Mouse (Mus musculus): ENCODE results near the gene Mdk. TPM values are rescaled to one million over a fixed set of nuclear protein-coding genes. Genes with fewer than 3 reads are reported as not detected.

Gene Mdk
- polyA plus RNA-seq, 1 experiment from 2014 or later = 256 TPM

DNA sequence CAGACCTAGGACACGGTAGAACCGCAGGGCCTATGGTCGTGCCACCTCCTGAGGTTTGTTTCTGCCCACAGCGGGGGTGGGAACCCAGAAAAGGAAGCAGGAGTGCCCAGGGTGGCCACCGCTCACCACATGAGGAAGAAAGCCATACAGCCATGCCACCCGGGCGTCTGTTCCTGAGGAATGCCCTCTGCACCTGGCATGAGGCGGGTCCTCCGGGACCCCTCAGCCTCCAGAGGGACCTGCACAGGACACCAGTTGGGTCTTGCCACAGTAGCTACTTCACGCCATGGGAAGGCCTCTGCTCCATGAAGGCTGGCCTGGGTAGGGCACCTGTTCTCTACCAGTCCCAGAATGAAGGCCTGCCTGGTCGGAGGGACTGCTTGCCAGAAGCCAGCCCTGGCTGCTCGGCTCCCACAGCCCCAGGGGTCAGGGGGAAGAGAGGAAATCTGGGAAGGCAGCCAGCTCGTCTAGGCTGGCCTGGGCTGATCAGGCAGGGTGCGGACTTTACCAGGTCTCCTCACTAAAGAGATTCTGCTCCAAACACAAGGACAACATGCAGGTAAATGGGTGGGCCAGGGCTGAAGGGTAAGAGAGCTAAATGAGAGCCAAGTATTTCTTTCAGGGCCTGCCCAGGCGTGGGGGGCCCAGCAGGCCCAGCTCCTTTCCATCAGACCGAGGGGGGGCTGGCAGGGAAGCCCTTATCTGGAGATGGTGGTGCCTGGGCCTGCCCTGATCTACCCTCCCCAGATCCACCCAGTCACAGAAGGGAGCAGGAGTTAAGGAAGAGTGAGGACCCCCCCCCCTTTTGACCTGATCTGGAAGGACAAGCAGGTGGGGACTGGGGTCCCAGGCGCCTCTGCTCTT, 17.5 kb upstream of the Mdk start:
- ATAC-seq = peak; percentile 15
- no peaks in the 10 kb centered on the region for H3K27me3 ChIP-seq (replicated peaks; ENCODE audit: control insufficient read depth, insufficient read depth, low read length)
- H3K9ac ChIP-seq (replicated peaks; ENCODE audit: low read depth, low read length) = peak overlapping the region; percentile 9
- no peak overlapping the region for H3K4me3 ChIP-seq (replicated peaks; ENCODE audit: low read length)
- H3K9me3 ChIP-seq (ENCODE audit: control insufficient read depth, low read length) = no peaks in the 10 kb centered on the region
- peaks cover 43% of the 10 kb centered on the region for H3K4me1 ChIP-seq (replicated peaks; ENCODE audit: control insufficient read depth, insufficient read depth, low read length)
- H3K36me3 ChIP-seq (ENCODE audit: control insufficient read depth, insufficient read depth) = no peaks in the 10 kb centered on the region
- H3K27ac ChIP-seq (ENCODE audit: low read length) = peak overlapping the region; percentile 65
- peak overlapping the region; percentile 32 for H3K4me2 ChIP-seq (ENCODE audit: low read length)
- WGBS = 62% methylated on average over 17 of the region's 17 CpGs

DNA sequence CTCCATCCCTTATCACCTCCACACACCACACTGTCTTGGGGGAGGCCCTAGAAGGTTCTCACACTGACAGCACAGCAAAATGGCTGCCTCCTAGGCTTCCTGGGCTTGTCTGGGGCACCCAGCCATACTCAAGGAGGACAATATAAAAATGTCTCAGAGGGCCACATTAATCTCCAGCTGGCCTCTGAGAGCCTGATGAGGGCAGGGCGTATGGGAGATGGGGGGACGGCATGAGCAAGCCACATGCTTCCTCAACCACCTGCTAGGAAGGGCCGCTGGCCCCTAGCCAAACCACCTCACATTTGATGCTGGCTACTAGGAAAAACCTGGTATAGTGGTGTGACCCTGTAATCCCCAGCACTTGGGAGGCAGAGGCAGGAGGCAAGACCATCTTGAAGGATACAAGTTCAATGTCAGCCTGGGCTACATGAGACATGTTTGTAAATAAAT, 16.7 kb upstream of the Mdk start:
- Histone ChIP-seq H3K27me3 (replicated peaks; ENCODE audit: control insufficient read depth, insufficient read depth, low read length) (no peaks in the 10 kb centered on the region), H3K9ac (replicated peaks; ENCODE audit: low read depth, low read length) (no peak overlapping the region), H3K9me3 (ENCODE audit: control insufficient read depth, low read length) (no peaks in the 10 kb centered on the region), H3K27ac (ENCODE audit: low read length) (no peak overlapping the region), H3K4me2 (ENCODE audit: low read length) (no peak overlapping the region), H3K4me3 (replicated peaks; ENCODE audit: low read length) (no peak overlapping the region), H3K36me3 (ENCODE audit: control insufficient read depth, insufficient read depth) (no peaks in the 10 kb centered on the region), H3K4me1 (replicated peaks; ENCODE audit: control insufficient read depth, insufficient read depth, low read length) (peaks cover 43% of the 10 kb centered on the region)
- 67% methylated on average over 3 of the region's 3 CpGs for WGBS
- no peak for ATAC-seq

DNA sequence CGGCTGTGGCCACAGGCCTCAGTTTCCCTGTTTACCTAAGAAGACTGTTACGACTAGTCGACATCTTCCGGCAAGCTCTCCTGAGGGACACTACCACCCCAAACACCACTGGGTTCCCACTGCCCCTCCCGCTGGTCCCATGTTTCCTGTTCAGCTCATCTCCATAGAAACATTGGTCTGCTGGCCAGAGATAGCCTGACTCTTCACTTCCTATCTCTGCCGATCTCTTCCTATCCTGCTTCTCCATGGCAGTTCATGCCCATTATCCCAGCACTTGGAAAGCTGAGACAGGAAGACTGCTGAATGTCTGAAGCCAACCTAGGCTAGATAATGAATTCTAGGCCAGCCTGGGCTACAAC, 16.0 kb upstream of the Mdk start:
- 86% methylated on average over 6 of the region's 6 CpGs for WGBS
- H3K9me3 ChIP-seq (ENCODE audit: control insufficient read depth, low read length) = no peaks in the 10 kb centered on the region
- peaks cover 41% of the 10 kb centered on the region for H3K4me1 ChIP-seq (replicated peaks; ENCODE audit: control insufficient read depth, insufficient read depth, low read length)
- no peak overlapping the region for H3K4me2 ChIP-seq (ENCODE audit: low read length)
- no peak for ATAC-seq
- no peaks in the 10 kb centered on the region for H3K27me3 ChIP-seq (replicated peaks; ENCODE audit: control insufficient read depth, insufficient read depth, low read length)
- H3K9ac ChIP-seq (replicated peaks; ENCODE audit: low read depth, low read length) = no peak overlapping the region
- no peak overlapping the region for H3K4me3 ChIP-seq (replicated peaks; ENCODE audit: low read length)
- H3K27ac ChIP-seq (ENCODE audit: low read length) = 0 out of 2 replicates have a peak overlapping the region, but pooled peaks have one; percentile 24
- no peaks in the 10 kb centered on the region for H3K36me3 ChIP-seq (ENCODE audit: control insufficient read depth, insufficient read depth)

- Histone ChIP-seq H3K27ac (ENCODE audit: low read length) (0 out of 2 replicates have a peak overlapping the region, but pooled peaks have one; percentile 24), H3K4me2 (ENCODE audit: low read length) (no peak overlapping the region), H3K4me3 (replicated peaks; ENCODE audit: low read length) (no peak overlapping the region), H3K9me3 (ENCODE audit: control insufficient read depth, low read length) (no peaks in the 10 kb centered on the region), H3K36me3 (ENCODE audit: control insufficient read depth, insufficient read depth) (no peaks in the 10 kb centered on the region), H3K9ac (replicated peaks; ENCODE audit: low read depth, low read length) (0 out of 2 replicates have a peak overlapping the region, but pooled peaks have one; percentile 23), H3K27me3 (replicated peaks; ENCODE audit: control insufficient read depth, insufficient read depth, low read length) (no peaks in the 10 kb centered on the region), H3K4me1 (replicated peaks; ENCODE audit: control insufficient read depth, insufficient read depth, low read length) (peaks cover 41% of the 10 kb centered on the region)
- 45% methylated on average over 11 of the region's 11 CpGs for WGBS
- 0 out of 2 replicates have a peak, but pooled peaks have one; percentile 7 for ATAC-seq
Observed at GRCm38 (mm10) chr2:91947397-91948150, 15.5 kb upstream of the Mdk start.

GRCm38 (mm10) chr2:91946836-91947235, 14.7 kb upstream of the Mdk start:
- Histone ChIP-seq H3K4me3 (replicated peaks; ENCODE audit: low read length) (no peak overlapping the region), H3K27me3 (replicated peaks; ENCODE audit: control insufficient read depth, insufficient read depth, low read length) (no peaks in the 10 kb centered on the region), H3K27ac (ENCODE audit: low read length) (no peak overlapping the region), H3K36me3 (ENCODE audit: control insufficient read depth, insufficient read depth) (no peaks in the 10 kb centered on the region), H3K9me3 (ENCODE audit: control insufficient read depth, low read length) (no peaks in the 10 kb centered on the region), H3K4me2 (ENCODE audit: low read length) (no peak overlapping the region), H3K4me1 (replicated peaks; ENCODE audit: control insufficient read depth, insufficient read depth, low read length) (peaks cover 41% of the 10 kb centered on the region), H3K9ac (replicated peaks; ENCODE audit: low read depth, low read length) (no peak overlapping the region)
- WGBS = 45% methylated on average over 5 of the region's 6 CpGs
- no peak for ATAC-seq

DNA sequence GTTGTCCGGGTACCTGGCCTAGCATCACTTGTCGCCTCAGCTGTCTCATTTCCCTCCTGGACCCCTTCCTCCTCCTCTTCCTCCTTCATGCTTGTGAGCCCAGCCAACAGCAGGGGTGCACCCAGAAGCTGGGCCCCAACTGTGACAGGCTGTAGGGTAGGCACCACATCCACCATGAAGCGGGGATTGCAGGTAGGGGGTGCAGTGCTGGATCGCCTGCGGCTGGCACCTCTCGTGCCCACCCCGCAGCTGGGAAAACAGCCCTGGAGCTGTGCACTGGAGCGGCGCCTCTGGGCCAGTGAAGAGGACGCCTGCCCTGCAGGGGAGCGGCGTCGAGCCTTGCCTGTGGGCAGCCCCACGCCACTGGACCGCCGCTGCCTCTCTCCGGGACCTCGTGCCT, 13.4 kb upstream of the Mdk start, which contains the start of gene Gm9821:
Gm9821 (plus strand) TSS at position 221 of the 400 bp plus-strand sequence.
- H3K4me1 ChIP-seq (replicated peaks; ENCODE audit: control insufficient read depth, insufficient read depth, low read length) = peaks cover 37% of the 10 kb centered on the region
- H3K27ac ChIP-seq (ENCODE audit: low read length) = no peak within 1 kb of the TSS
- ATAC-seq = no peak
- peak within 1 kb of the TSS; percentile 15; the same call in 1 of the 2 replicates for H3K9ac ChIP-seq (replicated peaks; ENCODE audit: low read depth, low read length)
- H3K4me3 ChIP-seq (replicated peaks; ENCODE audit: low read length) = no peak within 1 kb of the TSS
- WGBS = 87% methylated on average over 18 of the region's 18 CpGs
- H3K9me3 ChIP-seq (ENCODE audit: control insufficient read depth, low read length) = no peaks in the 10 kb centered on the region
- no peaks in the 10 kb centered on the region for H3K36me3 ChIP-seq (ENCODE audit: control insufficient read depth, insufficient read depth)
- no peaks in the 10 kb centered on the region for H3K27me3 ChIP-seq (replicated peaks; ENCODE audit: control insufficient read depth, insufficient read depth, low read length)
- H3K4me2 ChIP-seq (ENCODE audit: low read length) = no peak within 1 kb of the TSS

DNA sequence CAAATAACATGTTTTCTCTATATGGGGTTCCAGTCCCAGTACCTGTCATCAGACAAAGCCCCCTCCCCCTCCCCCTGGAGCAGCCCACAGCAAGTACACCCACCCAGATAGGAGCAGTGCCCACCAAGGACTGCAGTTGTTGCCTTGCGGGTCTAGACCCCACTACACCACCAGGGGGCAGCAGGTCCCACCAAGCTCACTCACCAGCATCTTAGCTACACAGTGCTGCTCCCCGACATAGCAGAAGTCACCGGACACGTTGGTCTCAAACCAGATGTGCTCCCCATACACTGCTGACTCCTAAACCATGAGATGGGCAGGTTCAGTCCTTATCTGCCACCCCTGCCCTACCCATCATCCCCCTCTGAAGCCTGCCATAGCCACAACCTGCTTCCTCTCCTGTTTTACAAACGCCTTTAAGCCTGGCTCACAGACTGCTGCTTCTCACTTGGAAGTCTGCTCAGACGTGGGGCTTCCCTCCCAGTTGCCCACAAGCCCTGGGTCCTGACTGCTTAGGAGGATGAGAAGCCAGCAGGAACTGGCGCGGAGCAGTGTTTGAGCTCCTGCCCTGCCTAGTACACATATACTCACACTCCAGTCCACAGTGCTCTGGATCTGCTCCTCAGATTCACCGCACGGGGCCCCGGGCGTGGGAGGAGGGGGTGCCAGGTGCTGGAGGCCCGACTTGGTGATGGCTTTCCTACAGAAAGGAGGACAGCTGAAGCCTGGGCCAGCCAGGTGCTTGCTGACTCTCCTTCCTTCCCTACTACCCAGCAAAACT, 12.3 kb upstream of the Mdk start:
- peak; percentile 85 for ATAC-seq
- Histone ChIP-seq H3K27me3 (replicated peaks; ENCODE audit: control insufficient read depth, insufficient read depth, low read length) (no peaks in the 10 kb centered on the region), H3K27ac (ENCODE audit: low read length) (no peak overlapping the region), H3K4me2 (ENCODE audit: low read length) (no peak overlapping the region), H3K9ac (replicated peaks; ENCODE audit: low read depth, low read length) (peak overlapping the region; percentile 15; the same call in 1 of the 2 replicates), H3K4me1 (replicated peaks; ENCODE audit: control insufficient read depth, insufficient read depth, low read length) (peaks cover 26% of the 10 kb centered on the region), H3K36me3 (ENCODE audit: control insufficient read depth, insufficient read depth) (no peaks in the 10 kb centered on the region), H3K9me3 (ENCODE audit: control insufficient read depth, low read length) (no peaks in the 10 kb centered on the region), H3K4me3 (replicated peaks; ENCODE audit: low read length) (no peak overlapping the region)
- WGBS = 45% methylated on average over 13 of the region's 13 CpGs

DNA sequence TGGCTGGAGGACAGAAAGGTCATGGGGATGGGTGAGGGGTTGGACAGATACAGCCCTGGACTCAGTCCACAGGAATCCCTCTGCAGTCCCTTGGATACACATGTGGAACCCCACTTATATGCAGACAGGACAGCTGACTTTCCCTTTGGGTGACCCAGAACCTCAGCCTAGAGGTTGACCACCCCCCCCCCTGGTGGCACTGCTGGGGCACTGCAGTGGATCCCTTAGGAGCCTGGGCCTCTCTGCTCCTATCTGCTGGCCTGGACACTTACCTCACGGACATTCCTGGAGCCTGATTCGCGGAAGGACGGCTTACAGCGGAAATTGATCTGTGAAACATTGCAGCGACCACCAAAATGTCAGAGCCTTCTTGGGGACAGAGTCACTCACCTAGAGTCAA, 10.3 kb upstream of the Mdk start:
- no peak overlapping the region for H3K9ac ChIP-seq (replicated peaks; ENCODE audit: low read depth, low read length)
- no peaks in the 10 kb centered on the region for H3K9me3 ChIP-seq (ENCODE audit: control insufficient read depth, low read length)
- H3K4me3 ChIP-seq (replicated peaks; ENCODE audit: low read length) = no peak overlapping the region
- H3K4me1 ChIP-seq (replicated peaks; ENCODE audit: control insufficient read depth, insufficient read depth, low read length) = peaks cover 11% of the 10 kb centered on the region
- ATAC-seq = no peak
- 72% methylated on average over 6 of the region's 6 CpGs for WGBS
- no peak overlapping the region for H3K27ac ChIP-seq (ENCODE audit: low read length)
- peaks cover 8% of the 10 kb centered on the region; the same call in 1 of the 2 replicates for H3K36me3 ChIP-seq (ENCODE audit: control insufficient read depth, insufficient read depth)
- H3K4me2 ChIP-seq (ENCODE audit: low read length) = no peak overlapping the region
- H3K27me3 ChIP-seq (replicated peaks; ENCODE audit: control insufficient read depth, insufficient read depth, low read length) = no peaks in the 10 kb centered on the region
